In the genomic region with DNA sequence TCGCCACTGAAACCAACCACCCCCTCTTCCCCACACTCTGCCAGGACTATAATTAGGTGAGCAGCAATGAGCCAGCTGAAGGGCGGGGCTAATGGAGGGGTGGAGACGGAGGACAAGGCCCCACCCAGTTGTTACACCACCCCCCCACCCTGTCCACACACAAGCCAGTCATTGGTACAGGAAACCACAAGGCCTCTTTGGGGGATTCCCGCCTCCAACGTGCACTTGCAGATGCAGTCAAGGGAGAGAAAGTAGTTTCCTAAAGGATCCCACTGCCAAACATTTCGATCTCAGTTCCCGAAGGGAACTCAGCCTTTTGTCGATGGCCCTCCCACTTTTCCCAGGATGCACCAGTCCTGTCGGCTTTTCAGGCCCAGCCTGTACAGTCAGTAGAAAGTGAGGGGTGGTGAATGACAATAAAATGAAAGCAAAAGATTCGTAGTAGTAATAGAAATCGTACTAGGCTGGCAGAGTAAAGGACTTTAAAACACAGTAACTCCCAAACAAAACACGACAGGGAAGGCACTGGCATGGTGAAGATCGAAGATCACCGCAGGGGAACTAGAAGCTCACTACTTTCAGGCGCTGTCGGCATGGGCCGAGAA, we compare ENCODE assay signal across 8 mouse cellular contexts. TPM values are rescaled to one million over a fixed set of nuclear protein-coding genes. Genes with fewer than 3 reads are reported as not detected.
DNase-seq lines count a peak whose midpoint lies in the region; ATAC-seq and TF ChIP-seq lines count a peak whose summit lies in the region.

No protein-coding gene starts in this region.

- TF ChIP-seq CTCF in heart, postnatal 0 days (IDR thresholded peaks at IDR 0.05; ENCODE audit: low read depth), result no peak

- H3K27ac ChIP-seq in heart, postnatal 0 days (ENCODE audit: low read depth), result peak overlapping the region; percentile 99

- peak; percentile 39 for ATAC-seq in heart, postnatal 0 days (ENCODE audit: insufficient read depth, low read depth)
- ATAC-seq in frontal cortex, adult (ENCODE audit: low TSS enrichment), result no peak

- H3K4me3 ChIP-seq in erythroblast, embryonic 14.5 days (replicated peaks), result peak overlapping the region; percentile 96
- peak overlapping the region; percentile 87 for H3K4me3 ChIP-seq in heart, postnatal 0 days (ENCODE audit: low read depth, low read length)

- no peaks in the 10 kb centered on the region for H3K9me3 ChIP-seq in erythroblast, embryonic 14.5 days (ENCODE audit: control insufficient read depth, low read length)
- H3K9me3 ChIP-seq in heart, postnatal 0 days (replicated peaks; ENCODE audit: control insufficient read depth, low read length), result no peaks in the 10 kb centered on the region

- WGBS in heart, postnatal 0 days, result under 1% methylated on average over 17 of the region's 17 CpGs

- peak overlapping the region; percentile 99 for H3K4me2 ChIP-seq in heart, postnatal 0 days (ENCODE audit: low read depth, low read length)

- peaks cover 84% of the 10 kb centered on the region for H3K4me1 ChIP-seq in erythroblast, embryonic 14.5 days (ENCODE audit: control insufficient read depth)
- peaks cover 15% of the 10 kb centered on the region for H3K4me1 ChIP-seq in heart, postnatal 0 days (ENCODE audit: control insufficient read depth, insufficient read depth)

- no peaks in the 10 kb centered on the region for H3K27me3 ChIP-seq in erythroblast, embryonic 14.5 days (ENCODE audit: control insufficient read depth)
- H3K27me3 ChIP-seq in heart, postnatal 0 days (ENCODE audit: control insufficient read depth, insufficient read depth, low read length), result no peaks in the 10 kb centered on the region

- peak overlapping the region; percentile 93 for H3K9ac ChIP-seq in heart, postnatal 0 days (replicated peaks; ENCODE audit: low read depth, low read length)

- H3K36me3 ChIP-seq in erythroblast, embryonic 14.5 days (ENCODE audit: control insufficient read depth), result peaks cover 52% of the 10 kb centered on the region
- H3K36me3 ChIP-seq in heart, postnatal 0 days (replicated peaks; ENCODE audit: control insufficient read depth, insufficient read depth, low read length), result peaks cover 43% of the 10 kb centered on the region

- DNase-seq in ES-CJ7 (ENCODE audit: low read depth, low spot score), result peak; percentile 92
- DNase-seq in adrenal gland, postnatal 36 days, result peak; percentile 87 to 92
- DNase-seq in heart, postnatal 0 days (ENCODE audit: low spot score), result peak; percentile 92
- peak; percentile 90 to 92 for DNase-seq in kidney, postnatal 36 days
- DNase-seq in lung, postnatal 36 days, result peak; percentile 91
- DNase-seq in right cerebral cortex, postnatal 10 days (ENCODE audit: low spot score in 2 of 2), result peak; percentile 53 to 62

- TF ChIP-seq EP300 in heart, postnatal 0 days (IDR thresholded peaks at IDR 0.05; ENCODE audit: low read depth), result peak; percentile 24; the same call in 1 of the 2 replicates

RNA-seq across cellular contexts. Expression of gene Eif5a, which starts 2.0 kb away (rescaled TPM):
- total RNA-seq in adrenal gland, postnatal 36 days (2021), result 100 to 1,000 TPM; 619 to 640 TPM
- polyA plus RNA-seq in erythroblast, embryonic 14.5 days (2012), result 295 and 310 TPM in 2 replicates
- total RNA-seq in heart, postnatal 0 days (2014; rRNA removed; ENCODE audit: low replicate concordance), result 469 and 504 TPM in 2 replicates
- 961 and 973 TPM in 2 replicates for polyA plus RNA-seq in heart, postnatal 0 days (2015; fragmentation: Nextera tagmentation; extraction: Ambion mirVana)

RNA-seq across cellular contexts. Expression of gene Gps2, which starts 6.1 kb away (rescaled TPM):
- 10 to 100 TPM; 47.1 to 47.6 TPM for total RNA-seq in adrenal gland, postnatal 36 days (2021)
- 90.4 and 109 TPM in 2 replicates for polyA plus RNA-seq in erythroblast, embryonic 14.5 days (2012)
- 48.6 and 72.4 TPM in 2 replicates for total RNA-seq in heart, postnatal 0 days (2014; rRNA removed; ENCODE audit: low replicate concordance)
- polyA plus RNA-seq in heart, postnatal 0 days (2015; fragmentation: Nextera tagmentation; extraction: Ambion mirVana), result 37.1 and 38.1 TPM in 2 replicates

RNA-seq across cellular contexts. Expression of gene Ybx2, which starts 15.8 kb away (rescaled TPM):
- 10 to 100 TPM; 11.5 to 11.8 TPM for total RNA-seq in adrenal gland, postnatal 36 days (2021)
- 0.29 and 0.38 TPM in 2 replicates for polyA plus RNA-seq in erythroblast, embryonic 14.5 days (2012)
- total RNA-seq in heart, postnatal 0 days (2014; rRNA removed; ENCODE audit: low replicate concordance), result 16.0 and 25.6 TPM in 2 replicates
- polyA plus RNA-seq in heart, postnatal 0 days (2015; fragmentation: Nextera tagmentation; extraction: Ambion mirVana), result 4.9 and 7.9 TPM in 2 replicates

RNA-seq across cellular contexts. Expression of gene Neurl4, which starts 18.9 kb away (rescaled TPM):
- 10 to 100 TPM; 42.5 to 47.5 TPM for total RNA-seq in adrenal gland, postnatal 36 days (2021)
- polyA plus RNA-seq in erythroblast, embryonic 14.5 days (2012), result 5.0 and 5.1 TPM in 2 replicates
- 39.2 and 59.5 TPM in 2 replicates for total RNA-seq in heart, postnatal 0 days (2014; rRNA removed; ENCODE audit: low replicate concordance)
- polyA plus RNA-seq in heart, postnatal 0 days (2015; fragmentation: Nextera tagmentation; extraction: Ambion mirVana), result 3.6 and 4.5 TPM in 2 replicates

RNA-seq across cellular contexts. Expression of gene 2810408A11Rik, which starts 19.0 kb away (rescaled TPM):
- 1 to 10 TPM in 1 of 2 experiments, under 1 TPM in 1; 0.46 to 1.4 TPM for total RNA-seq in adrenal gland, postnatal 36 days (2021)
- polyA plus RNA-seq in erythroblast, embryonic 14.5 days (2012), result 0.14 and 0.18 TPM in 2 replicates
- total RNA-seq in heart, postnatal 0 days (2014; rRNA removed; ENCODE audit: low replicate concordance), result 1.8 and 6.3 TPM in 2 replicates
- 2.8 and 3.9 TPM in 2 replicates for polyA plus RNA-seq in heart, postnatal 0 days (2015; fragmentation: Nextera tagmentation; extraction: Ambion mirVana)
